Mouse (Mus musculus) monocyte, adult 5-6 weeks (primary cell): ENCODE measurements around the gene Misp. TPM values are rescaled to one million over a fixed set of nuclear protein-coding genes. Genes with fewer than 3 reads are reported as not detected.
A peak's percentile ranks its signal among the peaks of the same experiment; 100 is the strongest.

Experiments
- ATAC-seq: fragments of 153-309, 156-312 bp; replicated peaks from 2 replicates; pipeline ENCODE4 v1.8.0; 2017; ENCODE audit warnings: mild to moderate bottlenecking; ENCODE audit not compliant: low TSS enrichment, insufficient number of reproducible peaks, severe bottlenecking, poor library complexity, low FRiP score
- total RNA-seq: library from RNA; stranded (forward); fragments of 200-1000, 200-491, 200-594 nt; gene quantifications from 3 replicates; pipeline ENCODE4 v1.2.3, GENCODE M21; 2017

Gene Misp
- total RNA-seq, 1 experiment from 2014 or later = not detected

GRCm38 (mm10) chr10:79846553-79846952 is 25.8 kb downstream of the Misp start:
- no peak for ATAC-seq

GRCm38 (mm10) chr10:79849941-79850628 is 29.3 kb downstream of the Misp start:
- ATAC-seq = no peak

GRCm38 (mm10) chr10:79851653-79852052 is 30.9 kb downstream of the Misp start:
- ATAC-seq = no peak

- ATAC-seq = no peak
Observed at GRCm38 (mm10) chr10:79852107-79852789, 31.5 kb downstream of the Misp start.

- no peak for ATAC-seq
Observed at GRCm38 (mm10) chr10:79852827-79853226, 32.0 kb downstream of the Misp start.

GRCm38 (mm10) chr10:79853392-79853791 is 32.6 kb downstream of the Misp start:
- ATAC-seq = no peak

- ATAC-seq = peak; percentile 87
Observed at GRCm38 (mm10) chr10:79853860-79854795, 33.3 kb downstream of the Misp start, which contains the start of gene Ptbp1. Ptbp1 (plus strand) TSS chr10:79854427.

GRCm38 (mm10) chr10:79854801-79855541 is 34.2 kb downstream of the Misp start:
- no peak for ATAC-seq

GRCm38 (mm10) chr10:79855558-79856184 is 34.9 kb downstream of the Misp start:
- no peak for ATAC-seq

- no peak for ATAC-seq
Observed at GRCm38 (mm10) chr10:79856280-79856679, 35.5 kb downstream of the Misp start.

- no peak for ATAC-seq
Observed at GRCm38 (mm10) chr10:79856704-79857451, 36.1 kb downstream of the Misp start.

GRCm38 (mm10) chr10:79857452-79857811 is 36.6 kb downstream of the Misp start:
- no peak for ATAC-seq

GRCm38 (mm10) chr10:79857894-79858293 is 37.1 kb downstream of the Misp start:
- ATAC-seq = no peak

GRCm38 (mm10) chr10:79858416-79859074 is 37.8 kb downstream of the Misp start:
- ATAC-seq = no peak

- no peak for ATAC-seq
Observed at GRCm38 (mm10) chr10:79859116-79859515, 38.3 kb downstream of the Misp start.

- no peak for ATAC-seq
Observed at GRCm38 (mm10) chr10:79860079-79860911, 39.5 kb downstream of the Misp start.
